Mouse (Mus musculus): Measurements from ENCODE around the gene Gsta3.

GRCm38 (mm10) chr1:21262401-21262800 is 22.0 kb downstream of the Gsta3 start:
- TF ChIP-seq POLR2A (IDR thresholded peaks at IDR 0.05; ENCODE audit: insufficient read depth, low read depth, low read length): no peak
- TF ChIP-seq CTCF (IDR thresholded peaks at IDR 0.05): no peak
